9 mouse cellular contexts compared by ENCODE assay signal in genomic region chr14:14349485-14350262, GRCm38 (mm10). TPM values are rescaled to one million over a fixed set of nuclear protein-coding genes. Genes with fewer than 3 reads are reported as not detected.
DNase-seq lines count a peak whose midpoint lies in the region; ATAC-seq and TF ChIP-seq lines count a peak whose summit lies in the region.
"Had no signal": no experiment of that assay in that cellular context is flagged by ENCODE, and none has a peak within 500 bp of the region (broad histone marks: within the 10 kb centered on the region; RNA-seq: fewer than 3 reads in every experiment).

No protein-coding gene starts in this region.

- no peak for ATAC-seq in forebrain, embryonic 14.5 days
- ATAC-seq in forebrain, embryonic 16.5 days, result no peak
- no peak for ATAC-seq in lung, postnatal 0 days
- ATAC-seq in activated CD4-positive, CD25-positive, alpha-beta regulatory T cell, adult 4 months, result no peak

- H3K4me2 ChIP-seq in forebrain, embryonic 14.5 days (ENCODE audit: low read length), result no peak overlapping the region
- H3K4me2 ChIP-seq in forebrain, embryonic 16.5 days (ENCODE audit: low read length), result no peak overlapping the region
- H3K4me2 ChIP-seq in lung, postnatal 0 days (replicated peaks; ENCODE audit: low read depth, low read length), result no peak overlapping the region
- H3K4me2 ChIP-seq: stomach, embryonic 15.5 days had no signal

- no peak overlapping the region for H3K9ac ChIP-seq in forebrain, embryonic 14.5 days (ENCODE audit: low read length)
- H3K9ac ChIP-seq in forebrain, embryonic 16.5 days (replicated peaks; ENCODE audit: low read depth, low read length), result no peak overlapping the region
- H3K9ac ChIP-seq in lung, postnatal 0 days (replicated peaks; ENCODE audit: low read depth), result no peak overlapping the region
- H3K9ac ChIP-seq: stomach, embryonic 15.5 days had no signal

- no peak overlapping the region for H3K4me3 ChIP-seq in forebrain, embryonic 14.5 days (ENCODE audit: low read depth, low read length)
- no peak overlapping the region for H3K4me3 ChIP-seq in forebrain, embryonic 16.5 days (replicated peaks; ENCODE audit: low read length)
- H3K4me3 ChIP-seq in lung, postnatal 0 days (ENCODE audit: low read depth, low read length), result no peak overlapping the region
- H3K4me3 ChIP-seq: stomach, embryonic 15.5 days had no signal

- peak; percentile 45 for DNase-seq in forebrain, embryonic 14.5 days (ENCODE audit: low spot score)
- peak; percentile 11 for DNase-seq in lung, postnatal 0 days (ENCODE audit: low spot score)
- no peak for DNase-seq in lung, postnatal 25 days (ENCODE audit: low spot score)
- DNase-seq in R1 (ENCODE audit: low read depth, low spot score), result peak; percentile 57
- DNase-seq in lung, postnatal 36 days, result peak; percentile 5
- no peak for DNase-seq in c-Kit-positive CD71-positive TER-119-positive erythroid progenitor cells, embryonic 14.5 days (ENCODE audit: low spot score)

- TF ChIP-seq EP300 in lung, postnatal 0 days (IDR thresholded peaks at IDR 0.05), result no peak

- no peaks in the 10 kb centered on the region for H3K36me3 ChIP-seq in forebrain, embryonic 14.5 days (ENCODE audit: control insufficient read depth, insufficient read depth, low read length)
- no peaks in the 10 kb centered on the region; the same call in 1 of the 2 replicates for H3K36me3 ChIP-seq in forebrain, embryonic 16.5 days (ENCODE audit: control insufficient read depth, insufficient read depth)
- H3K36me3 ChIP-seq in lung, postnatal 0 days (ENCODE audit: insufficient read depth, low read length), result no peaks in the 10 kb centered on the region

- no peak overlapping the region for H3K27ac ChIP-seq in forebrain, embryonic 14.5 days (ENCODE audit: low read depth, low read length)
- H3K27ac ChIP-seq in forebrain, embryonic 16.5 days (ENCODE audit: low read length), result no peak overlapping the region
- H3K27ac ChIP-seq in lung, postnatal 0 days (ENCODE audit: low read length), result no peak overlapping the region
- H3K27ac ChIP-seq: stomach, embryonic 15.5 days had no signal

- no peak for TF ChIP-seq CTCF in lung, postnatal 0 days (IDR thresholded peaks at IDR 0.05)

- WGBS in forebrain, embryonic 14.5 days, result 96% methylated on average over 20 of the region's 20 CpGs
- 95% methylated on average over 20 of the region's 20 CpGs for WGBS in forebrain, embryonic 16.5 days
- WGBS in lung, postnatal 0 days, result 94% methylated on average over 20 of the region's 20 CpGs

- H3K9me3 ChIP-seq in forebrain, embryonic 14.5 days (replicated peaks; ENCODE audit: control insufficient read depth, low read length), result peaks cover 41% of the 10 kb centered on the region
- H3K9me3 ChIP-seq in forebrain, embryonic 16.5 days (ENCODE audit: control insufficient read depth, low read length), result peaks cover 33% of the 10 kb centered on the region
- H3K9me3 ChIP-seq in lung, postnatal 0 days (ENCODE audit: low read length), result peaks cover 35% of the 10 kb centered on the region
- H3K9me3 ChIP-seq: stomach, embryonic 15.5 days had no signal

- no peaks in the 10 kb centered on the region for H3K27me3 ChIP-seq in forebrain, embryonic 14.5 days (replicated peaks; ENCODE audit: control insufficient read depth, insufficient read depth, low read length)
- no peaks in the 10 kb centered on the region for H3K27me3 ChIP-seq in forebrain, embryonic 16.5 days (replicated peaks; ENCODE audit: control insufficient read depth, insufficient read depth, low read length)
- no peaks in the 10 kb centered on the region for H3K27me3 ChIP-seq in lung, postnatal 0 days (replicated peaks; ENCODE audit: insufficient read depth, low read length)
- H3K27me3 ChIP-seq: stomach, embryonic 15.5 days had no signal

- no peaks in the 10 kb centered on the region for H3K4me1 ChIP-seq in forebrain, embryonic 14.5 days (ENCODE audit: control insufficient read depth, insufficient read depth, low read length)
- peaks cover 3% of the 10 kb centered on the region for H3K4me1 ChIP-seq in forebrain, embryonic 16.5 days (replicated peaks; ENCODE audit: control insufficient read depth, insufficient read depth, low read length)
- no peaks in the 10 kb centered on the region for H3K4me1 ChIP-seq in lung, postnatal 0 days (ENCODE audit: insufficient read depth, low read depth, low read length)
- H3K4me1 ChIP-seq: stomach, embryonic 15.5 days had no signal

RNA-seq across cellular contexts. Expression of gene Il3ra, which starts 3.6 kb away (rescaled TPM):
- polyA plus RNA-seq in forebrain, embryonic 14.5 days (2014; fragmentation: Nextera tagmentation; extraction: Ambion mirVana), result 1.5 and 1.9 TPM in 2 replicates
- polyA plus RNA-seq in forebrain, embryonic 16.5 days (2015; fragmentation: Nextera tagmentation; extraction: Ambion mirVana), result 0.93 and 1.4 TPM in 2 replicates
- 12.2 and 14.3 TPM in 2 replicates for polyA plus RNA-seq in lung, postnatal 0 days (2015; fragmentation: Nextera tagmentation; extraction: Ambion mirVana)
- polyA plus RNA-seq in activated CD4-positive, CD25-positive, alpha-beta regulatory T cell, adult 4 months (2017; shearing (Covaris generic)), result 1 to 10 TPM; 8.2 to 8.5 TPM

RNA-seq across cellular contexts. Expression of gene Olfr31, which starts 27.0 kb away (rescaled TPM):
- not detected in 2 replicates for polyA plus RNA-seq in forebrain, embryonic 14.5 days (2014; fragmentation: Nextera tagmentation; extraction: Ambion mirVana)
- polyA plus RNA-seq in forebrain, embryonic 16.5 days (2015; fragmentation: Nextera tagmentation; extraction: Ambion mirVana), result not detected in 2 replicates
- polyA plus RNA-seq in lung, postnatal 0 days (2015; fragmentation: Nextera tagmentation; extraction: Ambion mirVana), result not detected in 2 replicates
- polyA plus RNA-seq in activated CD4-positive, CD25-positive, alpha-beta regulatory T cell, adult 4 months (2017; shearing (Covaris generic)), result not detected
- polyA plus RNA-seq: stomach, embryonic 15.5 days had no signal

RNA-seq across cellular contexts. Expression of gene Olfr721-ps1, which starts 51.4 kb away (rescaled TPM):
- not detected in 2 replicates for polyA plus RNA-seq in forebrain, embryonic 14.5 days (2014; fragmentation: Nextera tagmentation; extraction: Ambion mirVana)
- not detected in 2 replicates for polyA plus RNA-seq in forebrain, embryonic 16.5 days (2015; fragmentation: Nextera tagmentation; extraction: Ambion mirVana)
- polyA plus RNA-seq in lung, postnatal 0 days (2015; fragmentation: Nextera tagmentation; extraction: Ambion mirVana), result not detected in 2 replicates
- polyA plus RNA-seq in activated CD4-positive, CD25-positive, alpha-beta regulatory T cell, adult 4 months (2017; shearing (Covaris generic)), result not detected
- polyA plus RNA-seq: stomach, embryonic 15.5 days had no signal

Comparison
In these comparisons a context has a peak if more than half of its experiments do, and no peak if none do; other contexts are left out.
1. DNase-seq: peak in forebrain, embryonic 14.5 days (single experiment), lung, postnatal 0 days (single experiment), R1 (single experiment) and lung, postnatal 36 days (single experiment); none in lung, postnatal 25 days (single experiment) and c-Kit-positive CD71-positive TER-119-positive erythroid progenitor cells, embryonic 14.5 days (single experiment).